Mouse (Mus musculus): ENCODE measurements around the gene Gm21293. TPM values are rescaled to one million over a fixed set of nuclear protein-coding genes. Genes with fewer than 3 reads are reported as not detected.
"Not testable (repeated sequence)": the region's sequence is repeated elsewhere in the genome, so short reads cannot be mapped to it uniquely, and the experiment has no call there.

Gm21293 gene
- not detected in 2 replicates for polyA plus RNA-seq (2015; fragmentation: Nextera tagmentation; extraction: Ambion mirVana)

DNA sequence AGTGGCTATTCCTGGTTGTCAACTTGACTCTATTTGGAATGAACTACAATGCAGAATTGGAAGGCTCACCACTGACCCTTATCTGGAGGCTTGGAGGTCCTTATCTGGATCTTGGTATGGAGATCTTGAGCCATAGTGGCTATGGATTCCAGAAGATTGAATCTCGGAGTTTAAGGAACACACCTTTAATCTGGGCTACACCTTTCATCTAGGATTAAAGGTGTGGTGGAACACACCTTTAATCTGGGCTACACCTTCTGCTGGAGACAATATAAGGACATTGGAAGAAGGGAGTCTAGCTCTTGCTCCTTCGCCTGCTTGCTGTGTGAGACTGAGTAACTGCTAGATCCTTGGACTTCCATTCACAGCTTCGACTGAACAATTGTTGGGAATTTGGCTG lies at the start of gene Gm21293:
TSS of gene Gm21293 (plus strand) at position 301 of the 400 bp plus-strand sequence.
- ATAC-seq; H3K4me3 ChIP-seq; H3K27me3 ChIP-seq; H3K27ac ChIP-seq; H3K4me2 ChIP-seq; H3K9ac ChIP-seq; H3K9me3 ChIP-seq (replicated peaks); H3K4me1 ChIP-seq; H3K36me3 ChIP-seq (ENCODE audit: poor library complexity, severe bottlenecking): not testable (repeated sequence)
- no CpG with 5 or more reads among the region's 3 CpGs for WGBS

GRCm38 (mm10) chr10:104110044-104110443 lies 32.7 kb upstream of the Gm21293 start:
- Histone ChIP-seq H3K9me3 (replicated peaks) (no peaks in the 10 kb centered on the region), H3K4me1 (no peaks in the 10 kb centered on the region), H3K9ac (no peak overlapping the region), H3K4me2 (no peak overlapping the region), H3K27ac (no peak overlapping the region), H3K27me3 (no peaks in the 10 kb centered on the region), H3K4me3 (no peak overlapping the region), H3K36me3 (ENCODE audit: poor library complexity, severe bottlenecking) (no peaks in the 10 kb centered on the region)
- ATAC-seq = no peak
- 79% methylated on average over 3 of the region's 3 CpGs for WGBS

GRCm38 (mm10) chr10:104118312-104118711 lies 24.5 kb upstream of the Gm21293 start:
- no peaks in the 10 kb centered on the region for H3K27me3 ChIP-seq
- H3K9ac ChIP-seq = no peak overlapping the region
- no peaks in the 10 kb centered on the region for H3K4me1 ChIP-seq
- no peak for ATAC-seq
- no peaks in the 10 kb centered on the region for H3K36me3 ChIP-seq (ENCODE audit: poor library complexity, severe bottlenecking)
- 84% methylated on average over 2 of the region's 2 CpGs for WGBS
- no peaks in the 10 kb centered on the region for H3K9me3 ChIP-seq (replicated peaks)
- H3K4me2 ChIP-seq = no peak overlapping the region
- no peak overlapping the region for H3K4me3 ChIP-seq
- no peak overlapping the region for H3K27ac ChIP-seq

GRCm38 (mm10) chr10:104151197-104151596 lies 8.4 kb downstream of the Gm21293 start, which contains the start of gene Gm6763:
Gene Gm6763, plus strand, starts transcription at chr10:104151497.
- H3K9ac ChIP-seq; H3K27me3 ChIP-seq; H3K36me3 ChIP-seq (ENCODE audit: poor library complexity, severe bottlenecking); H3K9me3 ChIP-seq (replicated peaks); H3K27ac ChIP-seq; H3K4me1 ChIP-seq; ATAC-seq; H3K4me2 ChIP-seq; H3K4me3 ChIP-seq: not testable (repeated sequence)
- WGBS = no CpG with 5 or more reads among the region's 3 CpGs

- H3K27ac ChIP-seq; H3K27me3 ChIP-seq; H3K36me3 ChIP-seq (ENCODE audit: poor library complexity, severe bottlenecking); H3K4me1 ChIP-seq; H3K4me2 ChIP-seq; ATAC-seq; H3K4me3 ChIP-seq; H3K9me3 ChIP-seq (replicated peaks); H3K9ac ChIP-seq: not testable (repeated sequence)
- WGBS = no CpG with 5 or more reads among the region's 3 CpGs
Observed at GRCm38 (mm10) chr10:104159706-104160105, 16.9 kb downstream of the Gm21293 start, which contains the start of gene Gm8764. Gene Gm8764, plus strand, starts transcription at chr10:104160006.

- no CpG with 5 or more reads among the region's 3 CpGs for WGBS
- H3K9me3 ChIP-seq (replicated peaks); H3K27me3 ChIP-seq; H3K27ac ChIP-seq; H3K36me3 ChIP-seq (ENCODE audit: poor library complexity, severe bottlenecking); H3K4me2 ChIP-seq; H3K4me3 ChIP-seq; H3K9ac ChIP-seq; ATAC-seq; H3K4me1 ChIP-seq: not testable (repeated sequence)
Observed at GRCm38 (mm10) chr10:104168215-104168614, 25.4 kb downstream of the Gm21293 start, which contains the start of gene Gm21304. Gene Gm21304, plus strand, starts transcription at chr10:104168515.

- not testable (repeated sequence) for H3K9ac ChIP-seq; H3K36me3 ChIP-seq (ENCODE audit: poor library complexity, severe bottlenecking); H3K27me3 ChIP-seq; H3K4me1 ChIP-seq; ATAC-seq; H3K4me2 ChIP-seq; H3K9me3 ChIP-seq (replicated peaks); H3K4me3 ChIP-seq; H3K27ac ChIP-seq
- WGBS = no CpG with 5 or more reads among the region's 3 CpGs
Observed at GRCm38 (mm10) chr10:104176724-104177123, 33.9 kb downstream of the Gm21293 start, which contains the start of gene Gm21312. Gene Gm21312, plus strand, starts transcription at chr10:104177024.

- H3K9ac ChIP-seq; H3K4me2 ChIP-seq; H3K27me3 ChIP-seq; H3K36me3 ChIP-seq (ENCODE audit: poor library complexity, severe bottlenecking); H3K4me3 ChIP-seq; H3K9me3 ChIP-seq (replicated peaks); H3K4me1 ChIP-seq; H3K27ac ChIP-seq; ATAC-seq: not testable (repeated sequence)
- no CpG with 5 or more reads among the region's 3 CpGs for WGBS
Observed at GRCm38 (mm10) chr10:104185233-104185632, 42.4 kb downstream of the Gm21293 start, which contains the start of gene Gm20765. Gene Gm20765, plus strand, starts transcription at chr10:104185533.

DNA sequence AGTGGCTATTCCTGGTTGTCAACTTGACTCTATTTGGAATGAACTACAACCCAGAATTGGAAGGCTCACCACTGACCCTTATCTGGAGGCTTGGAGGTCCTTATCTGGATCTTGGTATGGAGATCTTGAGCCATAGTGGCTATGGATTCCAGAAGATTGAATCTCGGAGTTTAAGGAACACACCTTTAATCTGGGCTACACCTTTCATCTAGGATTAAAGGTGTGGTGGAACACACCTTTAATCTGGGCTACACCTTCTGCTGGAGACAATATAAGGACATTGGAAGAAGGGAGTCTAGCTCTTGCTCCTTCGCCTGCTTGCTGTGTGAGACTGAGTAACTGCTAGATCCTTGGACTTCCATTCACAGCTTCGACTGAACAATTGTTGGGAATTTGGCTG lies 51.0 kb downstream of the Gm21293 start, which contains the start of gene Gm4340:
TSS of gene Gm4340 (plus strand) at position 301 of the 400 bp plus-strand sequence.
- H3K4me2 ChIP-seq; H3K9me3 ChIP-seq (replicated peaks); H3K9ac ChIP-seq; H3K4me1 ChIP-seq; ATAC-seq; H3K4me3 ChIP-seq; H3K27me3 ChIP-seq; H3K36me3 ChIP-seq (ENCODE audit: poor library complexity, severe bottlenecking); H3K27ac ChIP-seq: not testable (repeated sequence)
- WGBS = no CpG with 5 or more reads among the region's 3 CpGs

Other genes starting within 250 kb of the Gm21293 start
- not detected in 2 replicates for gene Gm6763, start 8.5 kb downstream of the Gm21293 start, polyA plus RNA-seq (2015; fragmentation: Nextera tagmentation; extraction: Ambion mirVana)
- not detected in 2 replicates for gene Gm8764, start 17.0 kb downstream of the Gm21293 start, polyA plus RNA-seq (2015; fragmentation: Nextera tagmentation; extraction: Ambion mirVana)
- gene Gm21304, start 25.5 kb downstream of the Gm21293 start, polyA plus RNA-seq (2015; fragmentation: Nextera tagmentation; extraction: Ambion mirVana) = not detected in 2 replicates
- gene Gm21312, start 34.0 kb downstream of the Gm21293 start, polyA plus RNA-seq (2015; fragmentation: Nextera tagmentation; extraction: Ambion mirVana) = not detected in 2 replicates
- not detected in 2 replicates for gene Gm20765, start 42.5 kb downstream of the Gm21293 start, polyA plus RNA-seq (2015; fragmentation: Nextera tagmentation; extraction: Ambion mirVana)
- not detected in 2 replicates for gene Gm4340, start 51.1 kb downstream of the Gm21293 start, polyA plus RNA-seq (2015; fragmentation: Nextera tagmentation; extraction: Ambion mirVana)

Measured in forebrain, embryonic 13.5 days (tissue).